Mouse (Mus musculus) cerebellum, adult 8-10 months (tissue): ENCODE measurements around the gene Mef2c.

Experiments
- DNase-seq: peaks from one replicate; pipeline ENCODE4 v3.0.0; 2022

Gene Mef2c

DNA sequence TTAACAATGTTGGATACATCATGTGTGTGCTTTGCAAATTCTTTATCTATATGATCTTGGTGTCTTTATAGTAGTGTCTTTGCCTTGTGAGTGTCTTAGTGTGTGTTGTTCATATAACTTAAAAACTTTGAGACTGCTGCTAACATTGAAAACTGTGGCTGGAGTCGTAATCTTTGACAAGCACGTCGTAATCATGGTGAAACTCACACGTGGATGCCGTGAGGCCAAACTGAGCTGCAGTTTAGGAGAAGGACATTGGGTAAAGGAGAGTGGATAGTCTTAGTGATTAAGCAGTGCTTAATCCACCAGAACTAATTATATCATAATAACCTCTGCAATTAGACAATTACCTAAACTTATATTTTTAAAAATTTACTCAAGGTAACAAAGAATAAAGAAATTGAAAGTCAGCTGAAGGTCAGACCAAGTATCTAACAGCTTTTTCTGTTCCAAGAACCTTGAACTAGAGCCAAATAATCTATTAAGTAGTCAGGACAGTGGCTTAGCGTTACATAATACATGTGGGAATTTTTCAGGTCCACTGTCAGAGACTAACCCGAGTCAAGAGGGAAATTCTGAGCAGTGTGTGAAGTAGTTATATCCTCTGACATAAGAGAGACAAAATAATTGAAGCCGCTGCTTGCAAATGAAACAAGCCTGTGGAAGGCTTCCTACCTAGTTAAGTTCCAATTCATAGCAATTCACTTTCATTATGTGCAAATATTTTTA is 70.2 kb downstream of the Mef2c start:
- no peak for DNase-seq

DNA sequence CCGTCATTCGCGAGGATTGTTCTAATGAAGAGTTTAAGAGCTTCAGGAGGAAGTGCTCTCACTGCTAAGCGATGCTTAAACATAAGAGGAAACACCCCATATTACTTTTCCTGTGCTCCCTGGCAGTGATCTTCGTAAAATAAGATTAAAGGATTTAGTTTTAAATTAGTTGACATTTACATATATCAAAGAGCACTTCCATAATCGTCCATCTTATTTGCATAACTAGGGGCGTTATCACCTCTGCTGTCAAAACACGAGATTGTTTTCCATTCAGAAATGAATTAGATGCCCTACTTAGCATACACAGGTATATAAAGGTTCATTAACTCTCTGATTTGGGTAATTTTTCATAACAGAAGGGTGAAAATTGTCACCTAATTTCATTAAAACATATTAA is 71.0 kb downstream of the Mef2c start:
- no peak for DNase-seq

DNA sequence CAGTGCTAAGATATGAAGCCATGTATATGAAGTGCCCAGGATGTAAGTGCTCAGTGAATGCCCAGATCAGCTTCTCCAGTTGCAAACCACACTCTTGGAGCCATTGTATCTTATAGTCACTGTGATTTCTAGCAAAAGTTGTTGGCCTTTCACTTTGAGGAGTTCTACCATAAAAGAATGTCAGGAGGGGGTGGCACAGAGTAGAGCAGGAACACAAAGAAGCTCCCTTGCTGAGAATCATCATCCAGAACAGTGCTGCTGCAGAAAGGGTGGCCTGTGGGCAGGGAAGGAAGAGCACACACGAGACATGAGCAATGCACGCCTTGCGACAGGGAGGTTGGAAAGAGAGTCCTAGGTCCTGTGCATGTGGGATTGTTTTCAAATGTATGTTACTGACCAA is 75.6 kb downstream of the Mef2c start:
- DNase-seq: no peak

DNA sequence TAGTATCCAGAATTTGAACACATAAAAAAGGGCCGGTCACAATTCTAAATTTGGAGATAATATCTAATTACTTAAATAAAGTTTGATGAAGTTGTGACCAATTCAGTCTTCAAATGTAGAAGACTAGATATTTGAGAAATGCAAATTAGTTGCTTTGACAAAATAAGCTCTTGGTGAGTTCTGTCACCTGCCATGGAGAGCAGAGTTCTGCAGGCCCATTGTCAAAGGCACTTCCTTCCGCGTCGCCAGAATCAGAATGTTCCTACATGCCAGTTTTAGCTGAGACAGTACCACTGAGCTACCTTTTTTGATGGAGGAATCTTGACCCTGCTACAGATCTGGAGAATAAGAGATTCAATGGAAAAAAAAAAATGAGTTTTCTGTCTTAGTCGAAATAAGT is 77.0 kb downstream of the Mef2c start:
- no peak for DNase-seq

DNA sequence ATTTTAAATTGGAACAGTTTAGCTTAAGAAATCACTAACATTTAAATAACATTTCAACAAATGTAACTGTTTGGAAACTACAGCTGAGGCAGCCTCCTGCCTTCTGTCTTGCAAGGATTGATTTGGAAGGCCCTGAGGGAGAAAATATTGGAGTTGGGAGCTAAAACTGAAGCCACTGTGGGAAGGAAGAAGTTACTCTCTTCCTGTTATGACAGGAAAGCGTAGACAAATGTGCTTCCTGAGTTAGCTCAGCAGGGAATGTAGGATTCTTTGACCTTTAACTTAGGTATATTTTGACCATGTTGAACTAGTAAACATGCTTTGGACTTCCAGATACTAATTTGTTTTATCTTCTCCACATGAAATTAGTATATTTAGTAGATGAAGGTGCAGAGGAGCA is 78.7 kb downstream of the Mef2c start:
- DNase-seq: no peak

DNA sequence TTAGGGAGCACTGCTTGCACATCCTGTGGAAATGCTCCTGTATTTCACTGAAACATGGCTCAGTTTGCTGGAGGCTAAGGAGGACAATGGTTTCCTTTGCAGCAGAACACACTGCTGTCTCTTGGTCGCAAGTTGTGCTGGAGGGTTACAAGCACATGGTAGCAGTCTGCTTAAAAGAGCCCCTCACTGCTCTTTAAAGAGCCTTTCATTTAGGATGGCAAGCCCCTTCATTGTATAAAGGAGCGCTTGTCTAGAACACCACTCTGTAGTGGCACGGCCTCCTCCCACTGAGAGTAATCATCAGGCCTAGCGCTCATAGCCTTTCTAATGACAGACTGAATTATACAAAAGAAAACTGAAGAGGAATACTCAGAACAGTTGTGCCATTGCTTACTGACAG is 80.0 kb downstream of the Mef2c start:
- no peak for DNase-seq

DNA sequence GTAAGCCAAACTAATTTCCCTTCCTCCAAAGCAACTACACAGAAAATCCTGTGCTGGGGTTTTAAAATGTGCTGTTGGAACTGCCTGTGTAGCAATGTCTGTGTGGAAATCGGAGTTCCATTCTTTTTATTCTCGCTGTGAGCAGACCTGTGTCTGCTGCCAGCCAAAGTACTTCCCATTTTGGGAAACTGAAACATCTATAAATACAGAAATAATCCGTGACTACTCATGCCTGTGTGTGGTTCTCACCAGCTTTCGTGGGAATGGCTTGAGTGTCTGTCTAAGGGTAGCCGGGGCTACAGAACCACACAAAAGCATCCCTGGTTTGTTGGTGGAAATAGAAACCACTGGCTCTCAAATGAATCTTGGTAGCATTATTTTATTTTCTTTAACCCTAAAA is 81.5 kb downstream of the Mef2c start:
- no peak for DNase-seq

DNA sequence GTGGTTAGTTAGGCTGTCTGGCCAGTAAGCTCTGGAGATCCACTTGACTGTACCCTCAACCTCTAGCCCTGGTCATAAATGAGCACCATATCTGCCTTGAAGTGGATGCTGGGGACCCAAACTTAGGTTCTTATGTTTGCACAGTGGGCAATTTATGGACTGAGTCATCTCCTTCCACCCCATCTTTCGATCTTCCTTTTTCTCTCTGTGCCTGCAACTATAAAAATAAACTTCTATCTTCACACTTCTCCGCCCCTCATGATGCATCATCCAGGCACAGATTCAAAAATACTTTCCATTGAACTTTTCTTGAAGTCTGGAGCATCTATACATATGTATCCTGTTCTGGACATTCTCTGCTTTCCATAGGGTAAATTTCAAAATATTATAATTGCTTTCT is 84.4 kb downstream of the Mef2c start:
- no peak for DNase-seq

DNA sequence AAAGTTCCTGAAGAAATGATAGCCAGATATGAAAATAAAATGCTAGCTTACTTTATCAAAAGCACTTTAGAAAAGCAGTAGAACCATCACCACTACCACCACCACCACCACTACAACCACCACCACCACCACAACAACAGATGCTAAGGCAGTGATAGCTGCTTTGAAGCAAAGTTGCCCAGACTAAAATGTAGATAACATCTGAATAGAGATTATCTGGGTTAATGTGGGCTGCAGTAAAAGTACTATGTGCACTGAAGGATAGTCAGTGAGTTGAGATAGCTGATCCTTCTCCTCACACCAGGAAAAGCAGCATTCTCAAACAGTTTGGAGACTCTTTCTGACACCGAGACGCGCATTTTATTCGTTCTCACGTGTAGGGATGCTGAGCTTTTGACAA is 87.1 kb downstream of the Mef2c start:
- no peak for DNase-seq

DNA sequence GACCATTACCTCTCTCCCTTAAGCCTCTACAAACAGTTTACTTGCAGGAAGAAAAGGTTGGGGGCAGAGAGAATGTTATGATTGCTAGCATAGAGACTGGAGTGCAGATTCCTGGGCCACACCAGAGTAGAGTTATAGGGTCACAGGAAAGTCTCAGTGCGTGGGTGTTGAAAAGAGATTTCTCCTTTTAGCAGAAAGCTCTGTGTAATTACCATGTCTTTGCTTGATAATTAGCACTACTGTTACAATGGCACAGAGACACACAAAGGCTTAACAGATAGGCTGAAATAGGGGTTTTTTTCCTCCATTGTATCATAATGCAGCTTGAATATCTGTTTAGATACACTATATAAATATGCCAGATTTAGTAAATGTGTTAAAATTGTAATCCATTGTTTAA is 91.6 kb downstream of the Mef2c start:
- DNase-seq: no peak

DNA sequence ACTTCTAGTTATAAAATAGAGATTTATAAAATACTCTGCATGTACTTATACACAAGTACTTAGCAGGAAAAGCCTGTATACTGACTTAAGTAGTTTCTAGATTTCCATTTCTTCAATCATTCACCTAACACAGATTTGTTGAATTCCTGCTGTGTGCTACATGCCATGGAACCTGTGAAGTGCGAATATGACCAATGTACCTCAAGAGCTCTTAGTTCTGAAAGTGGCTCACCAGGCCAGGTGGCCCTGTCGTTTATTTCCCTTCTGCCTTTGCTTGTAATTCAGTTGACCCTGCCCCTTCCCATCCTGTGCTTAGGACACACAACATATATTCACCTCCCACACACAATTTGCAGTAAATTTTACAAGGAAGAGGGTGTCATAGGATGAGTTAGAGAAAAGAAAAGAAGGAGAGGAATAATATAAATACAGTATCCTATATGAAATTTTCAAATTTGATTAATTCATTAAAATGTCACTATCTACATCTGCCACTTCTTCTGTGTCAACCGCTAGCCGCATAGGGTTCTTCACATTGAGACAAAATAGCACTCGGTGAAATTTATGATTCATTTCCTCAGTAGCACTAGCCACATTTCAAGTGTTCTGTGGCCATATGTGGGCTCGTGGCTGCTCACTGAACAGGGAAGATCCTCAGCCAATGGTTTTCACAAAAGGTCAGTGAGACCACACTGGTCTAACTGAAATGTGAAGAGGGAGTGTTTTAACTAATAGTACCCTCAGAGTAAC is 93.3 kb downstream of the Mef2c start:
- DNase-seq: no peak

DNA sequence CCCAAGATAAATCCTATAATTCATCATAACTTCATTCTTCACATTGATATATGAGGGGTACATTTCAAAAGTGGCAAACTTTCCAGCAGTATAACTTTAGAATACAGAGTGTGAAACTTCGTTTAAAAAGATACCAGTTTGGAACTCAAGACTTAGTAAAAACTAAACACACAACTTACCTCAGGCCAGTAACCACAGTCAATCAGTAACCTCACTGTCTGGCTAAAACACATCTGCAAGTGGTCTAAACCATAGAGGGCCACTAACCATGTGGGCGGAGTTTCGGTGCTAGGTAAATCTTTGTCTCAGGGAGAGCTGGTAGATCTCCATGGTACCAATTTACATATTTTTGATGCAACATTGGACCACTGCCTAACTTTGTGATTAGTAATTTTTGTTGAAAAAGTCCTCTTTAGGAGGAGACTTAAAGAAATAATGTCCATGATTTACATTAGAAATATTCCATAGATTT is 93.9 kb downstream of the Mef2c start:
- DNase-seq: no peak

DNA sequence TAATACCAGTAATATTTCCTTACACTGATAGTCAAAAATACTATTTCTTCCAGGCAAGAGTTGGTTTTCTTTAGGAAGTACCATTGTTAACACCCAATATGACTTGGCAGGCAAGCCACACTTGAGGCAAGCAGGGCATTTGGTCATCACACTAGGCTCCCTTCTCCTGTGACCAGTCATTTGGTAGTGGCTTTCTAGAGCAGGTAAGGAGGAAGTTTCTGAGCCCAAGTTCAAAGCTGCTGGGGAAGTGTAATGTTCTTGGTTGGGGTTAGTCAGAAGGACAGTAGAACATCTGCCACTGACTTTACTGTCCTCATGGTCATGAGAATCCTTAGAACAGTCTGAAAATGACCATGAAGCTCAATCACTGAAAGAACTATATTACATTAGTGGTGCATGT is 96.5 kb downstream of the Mef2c start:
- no peak for DNase-seq

DNA sequence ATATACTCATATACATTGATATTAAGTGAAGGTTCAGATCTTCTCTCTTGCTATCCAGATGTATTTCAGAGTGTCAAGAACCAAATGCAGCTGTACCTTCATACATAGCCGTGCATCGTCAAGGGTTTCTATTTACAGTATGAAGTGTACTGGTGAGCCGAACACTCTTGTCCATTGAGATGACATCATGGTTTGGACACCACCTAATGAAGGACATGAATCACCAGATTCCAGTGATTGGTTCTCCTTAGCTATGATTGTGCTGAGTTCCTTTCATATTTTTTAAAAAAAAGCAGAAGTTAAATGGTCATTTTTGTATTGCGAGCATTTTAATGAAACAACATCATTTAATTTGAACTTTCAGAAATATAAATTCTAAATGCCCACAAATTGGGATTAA is 97.9 kb downstream of the Mef2c start:
- no peak for DNase-seq

DNA sequence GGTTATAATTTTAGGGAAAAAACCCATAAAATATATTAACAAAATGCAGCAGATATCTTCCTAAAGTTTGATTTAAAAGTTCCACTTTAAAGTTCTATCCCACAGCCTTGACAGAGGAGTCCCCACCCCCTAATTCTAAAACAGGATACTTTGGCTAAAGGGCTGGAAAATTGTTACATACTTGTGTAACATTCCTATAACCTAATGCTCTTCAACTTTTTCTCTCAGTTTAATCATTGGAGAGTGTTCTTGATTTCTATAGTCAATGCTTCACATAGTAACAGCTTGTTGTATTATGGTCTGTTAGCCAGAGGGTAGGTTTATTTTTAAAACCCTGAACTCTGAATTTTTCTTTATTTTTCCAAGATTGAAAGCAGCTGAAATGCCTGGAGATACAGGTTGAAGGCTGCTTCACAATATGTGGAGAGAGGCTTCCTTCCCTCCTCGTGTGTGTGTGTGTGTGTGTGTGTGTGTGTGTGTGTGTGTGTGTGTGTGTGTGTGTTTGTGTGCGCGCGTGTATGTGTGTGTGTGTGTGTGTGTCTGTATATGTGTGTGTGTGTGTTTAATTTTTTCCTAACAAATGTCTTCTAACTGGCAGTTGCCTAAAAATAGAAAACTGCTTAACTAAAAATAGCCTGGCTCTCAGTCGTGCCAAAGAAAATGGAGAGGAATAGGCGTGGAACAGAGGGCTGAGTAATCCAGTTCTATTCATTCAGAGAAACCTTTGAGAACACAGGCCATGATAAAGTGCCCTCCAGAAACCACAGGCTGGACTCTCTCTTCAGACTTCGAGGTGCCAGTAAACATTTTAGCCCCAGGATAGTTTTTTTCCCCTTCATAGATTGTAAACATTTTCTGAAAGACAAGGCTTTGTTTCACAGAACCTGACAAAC is 99.8 kb downstream of the Mef2c start:
- peak; percentile 21 for DNase-seq

DNA sequence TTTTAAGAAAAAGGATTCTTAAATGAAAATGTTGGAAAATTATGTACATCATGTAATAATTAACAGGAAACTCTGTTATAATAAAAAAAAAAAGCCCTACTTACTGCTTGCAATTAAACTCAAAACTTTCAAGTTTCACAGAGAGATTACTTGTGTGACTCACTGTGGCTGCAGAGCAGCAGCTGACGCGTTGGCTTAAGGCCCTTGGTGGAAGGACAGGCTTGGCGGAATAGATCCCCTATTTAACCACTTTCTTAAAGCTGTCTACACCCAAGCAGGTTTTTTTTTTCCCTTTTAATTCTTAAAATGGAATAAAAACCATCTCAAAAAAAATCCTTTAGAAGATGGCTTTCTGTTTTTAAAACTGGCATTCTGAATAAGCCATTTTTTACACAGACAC is 100.5 kb downstream of the Mef2c start:
- no peak for DNase-seq

DNA sequence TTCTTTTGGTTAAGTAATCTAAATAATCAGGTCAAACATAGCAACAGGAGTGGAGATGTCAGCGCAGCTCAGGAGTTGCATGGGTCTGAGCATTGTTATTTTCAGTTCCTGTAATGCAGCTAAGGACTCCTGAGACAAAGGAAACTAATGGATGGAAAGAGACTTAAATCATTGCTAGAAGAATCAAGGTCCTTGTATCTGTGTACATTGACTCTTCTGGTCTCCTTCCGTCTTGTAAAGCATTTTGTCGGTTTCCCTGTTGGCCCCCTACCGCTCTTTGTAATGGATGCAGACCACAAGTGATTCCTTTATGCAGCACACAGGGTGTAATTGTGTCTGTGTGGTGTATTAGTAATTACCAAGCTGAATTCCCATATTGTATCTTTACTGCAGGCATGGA is 101.0 kb downstream of the Mef2c start:
- no peak for DNase-seq

DNA sequence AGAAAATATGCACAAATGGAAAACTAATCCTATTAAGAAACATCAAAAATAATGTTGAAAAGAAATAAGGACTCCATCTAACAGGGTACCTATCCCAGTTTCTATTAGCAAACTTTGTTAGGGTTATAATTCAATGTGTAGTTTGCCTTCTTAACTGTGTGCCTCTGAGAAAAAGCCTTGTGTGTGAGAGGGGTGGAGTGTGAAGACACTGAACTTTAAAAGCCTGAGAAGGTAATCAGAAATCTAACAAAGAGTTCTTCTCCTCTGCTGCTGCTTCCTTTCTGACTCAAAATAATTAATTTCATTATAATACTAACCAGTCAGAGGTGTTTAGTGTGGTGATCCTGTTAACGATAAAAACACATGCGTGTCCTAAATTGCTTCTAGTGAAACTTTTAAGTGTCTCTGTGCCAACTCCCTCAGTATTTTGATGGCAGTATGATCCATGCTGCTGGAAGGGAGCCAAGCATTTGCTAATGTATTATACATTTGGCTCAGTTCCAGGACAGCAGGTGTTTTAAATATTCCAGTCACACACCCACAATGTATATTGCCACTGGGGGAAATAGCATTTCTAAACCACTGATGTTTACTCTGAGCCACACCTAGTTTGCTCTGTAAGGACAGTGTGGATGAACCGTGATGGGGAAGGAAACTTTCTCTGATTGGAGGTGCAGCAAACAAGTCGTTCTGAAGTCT is 104.2 kb downstream of the Mef2c start:
- DNase-seq: no peak

DNA sequence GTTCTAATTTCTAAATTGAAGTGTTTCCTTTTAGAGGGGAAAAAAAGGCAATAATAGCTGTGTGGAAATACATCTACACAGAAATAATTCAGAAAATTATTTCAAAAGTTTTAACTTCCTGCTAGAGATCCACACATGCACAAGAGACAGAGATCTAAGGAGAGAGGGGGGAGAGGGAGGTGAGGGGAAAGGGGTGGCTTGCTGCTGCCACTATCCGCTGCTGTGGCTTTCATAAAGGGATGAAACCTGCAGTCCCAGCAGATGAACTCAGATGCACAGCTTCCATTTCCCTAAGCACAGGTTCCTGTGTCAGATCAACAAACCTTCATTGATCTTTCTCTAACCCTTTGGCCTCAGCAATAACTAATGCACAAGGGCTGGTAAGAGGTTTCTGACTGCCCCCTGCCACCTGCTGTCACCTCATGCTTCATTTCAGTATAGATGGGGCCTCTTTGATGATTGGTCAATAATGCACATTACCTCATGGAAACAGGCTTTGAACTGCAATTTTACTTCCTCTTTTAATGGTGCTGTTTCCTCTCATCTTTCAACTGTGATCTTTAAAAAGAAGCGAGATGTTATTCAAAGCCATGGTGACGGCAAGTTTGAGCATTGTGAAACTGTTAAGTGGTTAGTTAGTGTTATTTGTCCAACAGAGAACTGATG is 105.2 kb downstream of the Mef2c start:
- DNase-seq: no peak

DNA sequence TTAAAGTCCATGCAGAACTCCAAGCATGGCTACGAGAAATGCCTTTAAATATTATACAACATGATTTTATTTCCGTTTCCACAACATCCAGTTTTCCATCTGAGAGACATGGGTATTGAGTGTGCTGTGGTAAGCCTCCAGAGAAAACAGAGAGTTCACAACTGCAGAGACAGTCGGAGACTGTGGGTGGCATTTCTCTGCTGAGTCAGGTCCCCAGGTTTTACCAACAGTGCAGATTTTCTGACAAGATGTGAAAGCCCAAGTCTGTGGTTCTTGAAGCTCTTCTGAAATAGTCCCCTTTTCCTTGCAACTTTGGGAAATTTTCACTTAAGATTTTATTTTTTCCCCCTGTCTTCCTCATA is 105.7 kb downstream of the Mef2c start:
- DNase-seq: no peak

DNA sequence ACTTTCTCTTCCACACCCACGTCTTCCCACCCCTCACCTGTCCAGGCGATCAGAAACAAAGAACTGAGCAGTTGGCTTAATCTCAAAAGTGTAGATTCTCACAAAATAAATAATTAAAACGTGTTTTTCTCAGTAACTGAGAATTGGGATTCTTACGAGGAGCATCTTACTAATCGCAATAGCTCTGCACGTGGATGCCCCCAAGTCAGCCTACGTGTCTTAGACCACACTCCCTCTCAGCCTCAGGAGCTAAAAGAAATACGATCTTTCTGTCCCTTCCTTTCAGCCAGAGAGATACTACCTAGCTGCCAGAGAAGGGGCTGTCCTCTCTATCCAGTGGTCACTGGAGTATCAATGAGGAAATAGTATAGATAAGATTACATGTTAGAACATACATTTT is 106.3 kb downstream of the Mef2c start:
- no peak for DNase-seq

DNA sequence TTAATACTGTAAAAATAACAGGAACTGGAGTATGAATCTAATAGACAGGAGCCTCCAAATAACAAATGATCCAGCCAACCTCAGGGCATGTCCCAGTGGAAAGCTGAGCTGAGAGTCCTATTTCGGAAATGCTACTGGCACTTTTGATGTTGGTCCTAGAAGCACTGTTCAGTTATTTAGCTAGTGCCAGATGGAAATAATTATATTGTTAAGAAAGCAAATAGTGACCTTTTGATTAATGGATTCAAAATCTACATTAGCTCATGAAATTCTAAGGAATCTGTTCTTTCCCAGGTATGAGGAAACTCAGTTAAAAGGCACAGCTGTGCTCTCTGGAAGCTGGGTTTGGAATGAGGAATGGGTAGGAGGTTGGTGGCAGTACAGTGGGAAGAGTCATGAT is 108.4 kb downstream of the Mef2c start:
- no peak for DNase-seq

DNA sequence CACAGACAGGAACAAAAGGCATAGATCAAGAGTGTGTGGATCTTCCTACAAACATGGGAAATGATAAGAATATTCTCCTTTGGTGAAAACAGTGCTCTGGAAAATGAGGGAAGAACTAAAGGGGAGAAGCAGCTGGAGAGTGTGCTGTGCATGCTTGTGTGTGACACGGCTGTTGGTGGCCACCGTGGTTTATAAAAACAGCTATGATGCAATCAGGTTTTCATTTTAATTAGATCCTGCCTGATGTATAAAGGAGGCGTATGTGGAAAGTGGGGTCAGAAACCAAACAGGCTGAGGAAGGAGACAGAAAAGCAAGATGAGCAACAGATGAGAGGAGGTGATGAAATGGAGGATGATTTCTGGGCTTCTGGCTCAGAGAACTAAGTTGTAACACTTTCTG is 112.0 kb downstream of the Mef2c start:
- DNase-seq: no peak
